8 mouse cellular contexts compared by ENCODE assay signal in genomic region chr16:31290281-31290680, GRCm38 (mm10). TPM values are rescaled to one million over a fixed set of nuclear protein-coding genes. Genes with fewer than 3 reads are reported as not detected.
DNase-seq lines count a peak whose midpoint lies in the region; ATAC-seq and TF ChIP-seq lines count a peak whose summit lies in the region.

No protein-coding gene starts in this region.

- no peaks in the 10 kb centered on the region for H3K36me3 ChIP-seq in intestine, postnatal 0 days (ENCODE audit: control insufficient read depth, insufficient read depth)

- H3K27ac ChIP-seq in intestine, postnatal 0 days (ENCODE audit: low read depth, low read length), result no peak overlapping the region
- peak overlapping the region; percentile 79 for H3K27ac ChIP-seq in olfactory bulb, adult 2 months (ENCODE audit: insufficient read depth, low read depth, low read length)

- intact Hi-C loops in left cerebral cortex, postnatal 14 days (cut with DNase I), result no loop called here

- peak overlapping the region; percentile 9; the same call in 1 of the 2 replicates for H3K4me2 ChIP-seq in intestine, postnatal 0 days (replicated peaks; ENCODE audit: low read depth)

- no peak overlapping the region for H3K9ac ChIP-seq in intestine, postnatal 0 days (ENCODE audit: low read depth, low read length)

- no peaks in the 10 kb centered on the region for H3K9me3 ChIP-seq in intestine, postnatal 0 days (ENCODE audit: control insufficient read depth)

- DNase-seq in 3T3-L1 (ENCODE audit: low read depth, low spot score) (peak; percentile 52), adipocyte (ENCODE audit: low spot score) (peak; percentile 86)
- DNase-seq in gastrocnemius, postnatal 10 days, result peak; percentile 86
- DNase-seq in left cerebral cortex, postnatal 14 days (ENCODE audit: low spot score in 2 of 2), result peak; percentile 88 to 94
- no peak for DNase-seq in thymus, postnatal 10 days (ENCODE audit: low spot score in 2 of 2)
- DNase-seq in cerebellum, adult 11-12 months, result no peak

- no peak for TF ChIP-seq POLR2A in olfactory bulb, adult 2 months (IDR thresholded peaks at IDR 0.05; ENCODE audit: insufficient read depth, low read depth, low read length)

- WGBS in intestine, postnatal 0 days, result 6% methylated on average over 10 of the region's 10 CpGs
- WGBS in olfactory bulb, adult 2 months, result 21% methylated on average over 10 of the region's 10 CpGs

- H3K4me3 ChIP-seq in intestine, postnatal 0 days (ENCODE audit: low read depth, low read length), result no peak overlapping the region
- no peak overlapping the region for H3K4me3 ChIP-seq in olfactory bulb, adult 2 months (ENCODE audit: insufficient read depth, low read depth, low read length)

- 0 out of 2 replicates have a peak, but pooled peaks cover 2% of the 10 kb centered on the region for H3K27me3 ChIP-seq in intestine, postnatal 0 days (replicated peaks; ENCODE audit: control insufficient read depth, insufficient read depth, low read length)

- ATAC-seq in intestine, postnatal 0 days, result peak; percentile 84

- TF ChIP-seq CTCF in intestine, postnatal 0 days (IDR thresholded peaks at IDR 0.05; ENCODE audit: low read depth), result no peak
- no peak for TF ChIP-seq CTCF in olfactory bulb, adult 2 months (IDR thresholded peaks at IDR 0.05; ENCODE audit: insufficient read depth, low read depth, low read length)

- peaks cover 4% of the 10 kb centered on the region; the same call in 1 of the 2 replicates for H3K4me1 ChIP-seq in intestine, postnatal 0 days (replicated peaks; ENCODE audit: control insufficient read depth, insufficient read depth, low read length)
- H3K4me1 ChIP-seq in olfactory bulb, adult 2 months (ENCODE audit: control insufficient read depth, insufficient read depth, low read length), result peaks cover 20% of the 10 kb centered on the region

RNA-seq across cellular contexts. Expression of gene Ppp1r2, which starts 15.2 kb away (rescaled TPM):
- total RNA-seq in gastrocnemius, postnatal 10 days (2021), result 10 to 100 TPM; 76.9 to 79.3 TPM
- polyA plus RNA-seq in intestine, postnatal 0 days (2015; fragmentation: Nextera tagmentation; extraction: Ambion mirVana), result 80.4 and 85.1 TPM in 2 replicates
- total RNA-seq in left cerebral cortex, postnatal 14 days (2021), result 10 to 100 TPM; 70.6 to 78.2 TPM
- not detected in 2 replicates for polyA plus RNA-seq in olfactory bulb, adult 2 months (2012; ENCODE audit: insufficient read depth, insufficient read length, low replicate concordance, missing spikeins)

RNA-seq across cellular contexts. Expression of gene Apod, which starts 24.3 kb away (rescaled TPM):
- total RNA-seq in gastrocnemius, postnatal 10 days (2021), result 10 to 100 TPM; 14.0 to 18.3 TPM
- polyA plus RNA-seq in intestine, postnatal 0 days (2015; fragmentation: Nextera tagmentation; extraction: Ambion mirVana), result 0.50 and 0.77 TPM in 2 replicates
- total RNA-seq in left cerebral cortex, postnatal 14 days (2021), result 10 to 100 TPM; 61.1 to 71.1 TPM
- 592 and 662 TPM in 2 replicates for polyA plus RNA-seq in olfactory bulb, adult 2 months (2012; ENCODE audit: insufficient read depth, insufficient read length, low replicate concordance, missing spikeins)

Comparison
In these comparisons a context has a peak if more than half of its experiments do, and no peak if none do; other contexts are left out.
1. DNase-seq: peak in 3T3-L1 (single experiment), adipocyte (single experiment), gastrocnemius, postnatal 10 days (single experiment) and left cerebral cortex, postnatal 14 days (2 of 2); none in thymus, postnatal 10 days (0 of 2) and cerebellum, adult 11-12 months (single experiment).